Mouse (Mus musculus) liver, embryonic 11.5 days (tissue): ENCODE measurements around the gene Ston2. TPM values are rescaled to one million over a fixed set of nuclear protein-coding genes. Genes with fewer than 3 reads are reported as not detected.

ENCODE experiments used
- ATAC-seq: fragments of 200-750 bp; cut with Nextera tagmentation; replicated peaks from 2 replicates; pipeline ENCODE4 v1.8.0; 2017; ENCODE audit warnings: moderate number of reproducible peaks, mild to moderate bottlenecking, moderate TSS enrichment, moderate library complexity; ENCODE audit not compliant: low FRiP score
- DNase-seq: peaks from one replicate; pipeline ENCODE4 v3.0.0-alpha.2; 2017; ENCODE audit warnings: low spot score
- H3K27ac ChIP-seq: fragments of 300-500 bp; sonication (generic); 2 replicates; pipeline ENCODE4 v1.5.1; 2014; ENCODE audit warnings: mild to moderate bottlenecking, low read depth, low read length, control low read depth
- H3K27me3 ChIP-seq: fragments of 300-500 bp; sonication (generic); replicated peaks from 2 replicates; pipeline ENCODE4 v1.6.1; 2014; ENCODE audit warnings: low read length, mixed read lengths; ENCODE audit not compliant: control insufficient read depth, insufficient read depth
- H3K36me3 ChIP-seq: fragments of 300-500 bp; sonication (generic); 2 replicates; pipeline ENCODE4 v1.6.1; 2014; ENCODE audit warnings: mild to moderate bottlenecking, low read length, moderate library complexity, mixed read lengths; ENCODE audit not compliant: control insufficient read depth, insufficient read depth
- H3K4me1 ChIP-seq: fragments of 300-500 bp; sonication (generic); replicated peaks from 2 replicates; pipeline ENCODE4 v1.6.1; 2014; ENCODE audit warnings: low read length, mixed read lengths; ENCODE audit not compliant: control insufficient read depth, insufficient read depth
- H3K4me2 ChIP-seq: fragments of 300-500 bp; sonication (generic); 2 replicates; pipeline ENCODE4 v1.6.1; 2014; ENCODE audit warnings: mild to moderate bottlenecking, control low read depth, moderate library complexity
- H3K4me3 ChIP-seq: fragments of 300-500 bp; sonication (generic); 2 replicates; pipeline ENCODE4 v1.5.1; 2014; ENCODE audit warnings: low read depth, low read length, control low read depth
- H3K9ac ChIP-seq: fragments of 300-500 bp; sonication (generic); 2 replicates; pipeline ENCODE4 v1.6.1; 2014; ENCODE audit warnings: low read depth, low read length, control low read depth
- H3K9me3 ChIP-seq: fragments of 300-500 bp; sonication (generic); 2 replicates; pipeline ENCODE4 v1.6.1; 2016; ENCODE audit warnings: low read length, inconsistent platforms, mixed read lengths; ENCODE audit not compliant: control insufficient read depth
- WGBS: fragments of 180-500 bp; shearing (Covaris S2); extraction: QIAGEN DNeasy Blood & Tissue Kit; methylation state at CpG from one replicate; pipeline ENCODE4 v1.1.7; 2014; 5-methylcytosine and 5-hydroxymethylcytosine counted together
- polyA plus RNA-seq: library from polyadenylated mRNA; unstranded; fragments of >200 nt; fragmentation: Nextera tagmentation; extraction: Ambion mirVana; gene quantifications from 2 replicates; pipeline ENCODE4 v1.2.1, GENCODE M21; 2014

Ston2 gene
- polyA plus RNA-seq, 1 experiment from 2014 or later = 29.1 TPM

- ATAC-seq (no peak), DNase-seq (no peak)
- no peak overlapping the region for H3K4me2 ChIP-seq
- H3K36me3 ChIP-seq = no peaks in the 10 kb centered on the region; the same call in 1 of the 2 replicates
- no peaks in the 10 kb centered on the region for H3K27me3 ChIP-seq
- no peak overlapping the region for H3K9ac ChIP-seq
- 79% methylated on average over 4 of the region's 4 CpGs for WGBS
- peaks cover 2% of the 10 kb centered on the region; the same call in 1 of the 2 replicates for H3K4me1 ChIP-seq
- no peak overlapping the region for H3K27ac ChIP-seq
- no peaks in the 10 kb centered on the region for H3K9me3 ChIP-seq
- no peak overlapping the region for H3K4me3 ChIP-seq
Observed at GRCm38 (mm10) chr12:91711655-91712054, 76.5 kb downstream of the Ston2 start.

GRCm38 (mm10) chr12:91710876-91711275, 77.3 kb downstream of the Ston2 start:
- Histone ChIP-seq H3K4me2 (no peak overlapping the region), H3K9me3 (no peaks in the 10 kb centered on the region), H3K9ac (no peak overlapping the region), H3K36me3 (no peaks in the 10 kb centered on the region; the same call in 1 of the 2 replicates), H3K4me3 (no peak overlapping the region), H3K27me3 (no peaks in the 10 kb centered on the region), H3K4me1 (peaks cover 2% of the 10 kb centered on the region; the same call in 1 of the 2 replicates), H3K27ac (no peak overlapping the region)
- WGBS = 67% methylated on average over 3 of the region's 3 CpGs
- ATAC-seq (no peak), DNase-seq (no peak)

- Histone ChIP-seq H3K27me3 (no peaks in the 10 kb centered on the region), H3K36me3 (no peaks in the 10 kb centered on the region; the same call in 1 of the 2 replicates), H3K9ac (no peak overlapping the region), H3K27ac (no peak overlapping the region), H3K9me3 (no peaks in the 10 kb centered on the region), H3K4me2 (no peak overlapping the region), H3K4me1 (peaks cover 2% of the 10 kb centered on the region; the same call in 1 of the 2 replicates), H3K4me3 (no peak overlapping the region)
- no peak for DNase-seq
- no peak for ATAC-seq
- 60% methylated on average over 6 of the region's 6 CpGs for WGBS
Observed at GRCm38 (mm10) chr12:91709634-91710033, 78.6 kb downstream of the Ston2 start.

- 56% methylated on average over 5 of the region's 5 CpGs for WGBS
- peak; percentile 37; the same call in 1 of the 2 replicates for ATAC-seq
- Histone ChIP-seq H3K4me3 (no peak overlapping the region), H3K27ac (no peak overlapping the region), H3K27me3 (no peaks in the 10 kb centered on the region), H3K9me3 (no peaks in the 10 kb centered on the region), H3K36me3 (no peaks in the 10 kb centered on the region; the same call in 1 of the 2 replicates), H3K4me1 (peaks cover 2% of the 10 kb centered on the region; the same call in 1 of the 2 replicates), H3K9ac (no peak overlapping the region), H3K4me2 (no peak overlapping the region)
- DNase-seq = no peak
Observed at GRCm38 (mm10) chr12:91709232-91709631, 79.0 kb downstream of the Ston2 start.

GRCm38 (mm10) chr12:91707807-91708206, 80.4 kb downstream of the Ston2 start:
- H3K36me3 ChIP-seq = no peaks in the 10 kb centered on the region
- no peak for ATAC-seq

GRCm38 (mm10) chr12:91703533-91703932, 84.7 kb downstream of the Ston2 start:
- no peaks in the 10 kb centered on the region for H3K36me3 ChIP-seq
- H3K9me3 ChIP-seq = no peaks in the 10 kb centered on the region
- H3K27ac ChIP-seq = no peak overlapping the region
- no peak overlapping the region for H3K4me2 ChIP-seq
- H3K9ac ChIP-seq = no peak overlapping the region
- H3K27me3 ChIP-seq = no peaks in the 10 kb centered on the region
- H3K4me1 ChIP-seq = peaks cover 6% of the 10 kb centered on the region; the same call in 1 of the 2 replicates
- ATAC-seq (no peak), DNase-seq (no peak)
- whole genome bisulfite sequencing = 81% methylated on average over 5 of the region's 5 CpGs
- no peak overlapping the region for H3K4me3 ChIP-seq

More at GRCm38 (mm10) chr12:91707807-91708206, 80.4 kb downstream of the Ston2 start:
- Histone ChIP-seq H3K27ac (no peak overlapping the region), H3K4me1 (peaks cover 2% of the 10 kb centered on the region; the same call in 1 of the 2 replicates), H3K4me2 (no peak overlapping the region), H3K4me3 (no peak overlapping the region), H3K9ac (no peak overlapping the region), H3K9me3 (no peaks in the 10 kb centered on the region), H3K27me3 (no peaks in the 10 kb centered on the region)
- DNase-seq = no peak
- WGBS = 92% methylated on average over 4 of the region's 4 CpGs

- H3K36me3 ChIP-seq = no peaks in the 10 kb centered on the region
- DNase-seq (no peak), ATAC-seq (no peak)
- H3K9me3 ChIP-seq = no peaks in the 10 kb centered on the region
- H3K27ac ChIP-seq = no peak overlapping the region
- H3K4me2 ChIP-seq = no peak overlapping the region
- 81% methylated on average over 5 of the region's 5 CpGs for WGBS
- no peaks in the 10 kb centered on the region for H3K27me3 ChIP-seq
- H3K4me3 ChIP-seq = no peak overlapping the region
- H3K4me1 ChIP-seq = peaks cover 6% of the 10 kb centered on the region; the same call in 1 of the 2 replicates
- no peak overlapping the region for H3K9ac ChIP-seq
Observed at GRCm38 (mm10) chr12:91702829-91703228, 85.4 kb downstream of the Ston2 start.

- H3K4me3 ChIP-seq = no peak overlapping the region
- no peak overlapping the region for H3K27ac ChIP-seq
- peak; percentile 66; the same call in 1 of the 2 replicates for ATAC-seq
- no peaks in the 10 kb centered on the region for H3K27me3 ChIP-seq
- H3K36me3 ChIP-seq = no peaks in the 10 kb centered on the region
- H3K9ac ChIP-seq = no peak overlapping the region
- peaks cover 6% of the 10 kb centered on the region; the same call in 1 of the 2 replicates for H3K4me1 ChIP-seq
- no peaks in the 10 kb centered on the region for H3K9me3 ChIP-seq
- 78% methylated on average over 7 of the region's 7 CpGs for WGBS
- H3K4me2 ChIP-seq = no peak overlapping the region
- no peak for DNase-seq
Observed at GRCm38 (mm10) chr12:91699451-91700141, 88.6 kb downstream of the Ston2 start.

GRCm38 (mm10) chr12:91696231-91696630, 92.0 kb downstream of the Ston2 start:
- H3K27ac ChIP-seq = 0 out of 2 replicates have a peak overlapping the region, but pooled peaks have one; percentile 3
- H3K4me1 ChIP-seq = peaks cover 6% of the 10 kb centered on the region; the same call in 1 of the 2 replicates
- WGBS = 79% methylated on average over 4 of the region's 4 CpGs
- peak; percentile 74 for ATAC-seq
- H3K36me3 ChIP-seq = no peaks in the 10 kb centered on the region
- no peaks in the 10 kb centered on the region for H3K9me3 ChIP-seq
- DNase-seq = no peak
- H3K4me3 ChIP-seq = no peak overlapping the region
- no peaks in the 10 kb centered on the region for H3K27me3 ChIP-seq
- no peak overlapping the region for H3K9ac ChIP-seq
- no peak overlapping the region for H3K4me2 ChIP-seq
